Mouse (Mus musculus) lung, postnatal 0 days (tissue): Measurements from ENCODE around the gene Get4. TPM values are rescaled to one million over a fixed set of nuclear protein-coding genes. Genes with fewer than 3 reads are reported as not detected.

Experiments used
- ATAC-seq: fragments of 200-750 bp; cut with Nextera tagmentation; 2 replicates; pipeline ENCODE4 v1.8.0; 2017; ENCODE audit warnings: moderate library complexity
- DNase-seq: peaks from one replicate; pipeline ENCODE4 v3.0.0-alpha.2; 2016; ENCODE audit warnings: low spot score
- H3K27ac ChIP-seq: fragments of 300-500 bp; sonication (generic); 2 replicates; pipeline ENCODE4 v1.5.1; 2014; ENCODE audit warnings: antibody characterized with exemption, mild to moderate bottlenecking, low read length, mixed read lengths
- H3K27me3 ChIP-seq: fragments of 300-500 bp; sonication (generic); replicated peaks from 2 replicates; pipeline ENCODE4 v1.6.1; 2014; ENCODE audit warnings: low read length, mixed read lengths; ENCODE audit not compliant: insufficient read depth
- H3K36me3 ChIP-seq: fragments of 300-500 bp; sonication (generic); 2 replicates; pipeline ENCODE4 v1.6.1; 2014; ENCODE audit warnings: low read length, mixed read lengths; ENCODE audit not compliant: insufficient read depth
- H3K4me1 ChIP-seq: fragments of 300-500 bp; sonication (generic); 2 replicates; pipeline ENCODE4 v1.6.1; 2014; ENCODE audit warnings: antibody characterized with exemption, low read depth, low read length, mixed read lengths; ENCODE audit not compliant: insufficient read depth
- H3K4me2 ChIP-seq: fragments of 300-500 bp; sonication (generic); replicated peaks from 2 replicates; pipeline ENCODE4 v1.6.1; 2014; ENCODE audit warnings: low read depth, mild to moderate bottlenecking, low read length, moderate library complexity, mixed read lengths
- H3K4me3 ChIP-seq: fragments of 300-500 bp; sonication (generic); 2 replicates; pipeline ENCODE4 v1.5.1; 2014; ENCODE audit warnings: low read depth, low read length
- H3K9ac ChIP-seq: fragments of 300-500 bp; sonication (generic); replicated peaks from 2 replicates; pipeline ENCODE4 v1.6.1; 2014; ENCODE audit warnings: low read depth, mild to moderate bottlenecking
- H3K9me3 ChIP-seq: fragments of 300-500 bp; sonication (generic); 2 replicates; pipeline ENCODE4 v1.6.1; 2016; ENCODE audit warnings: low read length, mixed read lengths
- CTCF ChIP-seq: IDR thresholded peaks from 2 replicates; pipeline ENCODE4 v1.5.1; 2016; ENCODE audit warnings: antibody characterized with exemption, mild to moderate bottlenecking
- EP300 ChIP-seq: IDR thresholded peaks from 2 replicates; pipeline ENCODE4 v1.6.1; 2016; ENCODE audit warnings: antibody characterized with exemption, mild to moderate bottlenecking, control low read depth
- WGBS: fragments of 180-500 bp; shearing (Covaris S2); extraction: QIAGEN DNeasy Blood & Tissue Kit; methylation state at CpG from one replicate; pipeline ENCODE4 v1.1.7; 2014; 5-methylcytosine and 5-hydroxymethylcytosine counted together
- polyA plus RNA-seq: library from polyadenylated mRNA; unstranded; fragments of >200 nt; fragmentation: Nextera tagmentation; extraction: Ambion mirVana; gene quantifications from 2 replicates; pipeline ENCODE4 v1.2.1, GENCODE M21; 2015

Gene Get4
- polyA plus RNA-seq, 1 experiment from 2014 or later, result 170 TPM

- WGBS, result 7% methylated on average over 15 of the region's 15 CpGs
- no peaks in the 10 kb centered on the region for H3K27me3 ChIP-seq
- H3K9me3 ChIP-seq, result no peaks in the 10 kb centered on the region
- no peak overlapping the region for H3K4me2 ChIP-seq
- H3K27ac ChIP-seq, result no peak overlapping the region
- H3K9ac ChIP-seq, result no peak overlapping the region
- TF ChIP-seq EP300 (no peak), CTCF (peak; percentile 99)
- ATAC-seq (peak; percentile 78), DNase-seq (peak; percentile 89)
- H3K4me1 ChIP-seq, result 0 out of 2 replicates have a peak, but pooled peaks cover 3% of the 10 kb centered on the region
- no peaks in the 10 kb centered on the region for H3K36me3 ChIP-seq
- H3K4me3 ChIP-seq, result no peak overlapping the region
These were observed 30.1 kb downstream of the Get4 start for GRCm38 (mm10) chr5:139282191-139282590.

GRCm38 (mm10) chr5:139283460-139284180 is 31.5 kb downstream of the Get4 start:
- H3K27me3 ChIP-seq, result no peaks in the 10 kb centered on the region
- H3K36me3 ChIP-seq, result no peaks in the 10 kb centered on the region
- H3K4me2 ChIP-seq, result no peak overlapping the region
- no peak overlapping the region for H3K9ac ChIP-seq
- no peak for DNase-seq
- H3K27ac ChIP-seq, result no peak overlapping the region
- no peak for ATAC-seq
- H3K4me3 ChIP-seq, result no peak overlapping the region
- H3K4me1 ChIP-seq, result 0 out of 2 replicates have a peak, but pooled peaks cover 3% of the 10 kb centered on the region
- WGBS, result 92% methylated on average over 14 of the region's 14 CpGs
- no peaks in the 10 kb centered on the region for H3K9me3 ChIP-seq
- TF ChIP-seq EP300 (no peak), CTCF (no peak; the same call in 1 of the 2 replicates)

GRCm38 (mm10) chr5:139285383-139286067 is 33.4 kb downstream of the Get4 start:
- Histone ChIP-seq H3K4me3 (no peak overlapping the region), H3K27ac (0 out of 2 replicates have a peak overlapping the region, but pooled peaks have one; percentile 5)

GRCm38 (mm10) chr5:139286142-139286941 is 34.2 kb downstream of the Get4 start:
- H3K27me3 ChIP-seq, result no peaks in the 10 kb centered on the region
- no peaks in the 10 kb centered on the region for H3K9me3 ChIP-seq
- H3K27ac ChIP-seq, result peak overlapping the region; percentile 6; the same call in 1 of the 2 replicates
- DNase-seq, result peak; percentile 52
- H3K36me3 ChIP-seq, result no peaks in the 10 kb centered on the region
- 30% methylated on average over 14 of the region's 14 CpGs for WGBS
- TF ChIP-seq CTCF (no peak), EP300 (no peak)
- no peak overlapping the region for H3K4me2 ChIP-seq
- peak; percentile 27; the same call in 1 of the 2 replicates for ATAC-seq
- 0 out of 2 replicates have a peak, but pooled peaks cover 3% of the 10 kb centered on the region for H3K4me1 ChIP-seq
- H3K4me3 ChIP-seq, result no peak overlapping the region
- H3K9ac ChIP-seq, result no peak overlapping the region

More at GRCm38 (mm10) chr5:139285383-139286067, 33.4 kb downstream of the Get4 start:
- TF ChIP-seq CTCF (no peak), EP300 (no peak)
- Histone ChIP-seq H3K4me1 (0 out of 2 replicates have a peak, but pooled peaks cover 3% of the 10 kb centered on the region), H3K27me3 (no peaks in the 10 kb centered on the region), H3K9ac (no peak overlapping the region), H3K36me3 (no peaks in the 10 kb centered on the region), H3K4me2 (no peak overlapping the region), H3K9me3 (no peaks in the 10 kb centered on the region)
- ATAC-seq (peak; percentile 23; the same call in 1 of the 2 replicates), DNase-seq (no peak)
- WGBS, result 30% methylated on average over 8 of the region's 8 CpGs

- Histone ChIP-seq H3K4me3 (no peak overlapping the region), H3K27me3 (no peaks in the 10 kb centered on the region), H3K36me3 (no peaks in the 10 kb centered on the region), H3K27ac (0 out of 2 replicates have a peak overlapping the region, but pooled peaks have one; percentile 6), H3K4me1 (0 out of 2 replicates have a peak, but pooled peaks cover 3% of the 10 kb centered on the region), H3K4me2 (no peak overlapping the region), H3K9me3 (no peaks in the 10 kb centered on the region), H3K9ac (no peak overlapping the region)
- DNase-seq, result peak; percentile 48
- TF ChIP-seq CTCF (no peak), EP300 (no peak)
- 68% methylated on average over 5 of the region's 5 CpGs for WGBS
- no peak for ATAC-seq
These were observed 35.0 kb downstream of the Get4 start for GRCm38 (mm10) chr5:139287099-139287498.
